Mouse (Mus musculus): ENCODE measurements around the gene Sh3rf3.

Sh3rf3 gene

GRCm38 (mm10) chr10:58854548-58855198, 41.5 kb downstream of the Sh3rf3 start:
- DNase-seq (ENCODE audit: low read depth, low spot score), result no peak

DNA sequence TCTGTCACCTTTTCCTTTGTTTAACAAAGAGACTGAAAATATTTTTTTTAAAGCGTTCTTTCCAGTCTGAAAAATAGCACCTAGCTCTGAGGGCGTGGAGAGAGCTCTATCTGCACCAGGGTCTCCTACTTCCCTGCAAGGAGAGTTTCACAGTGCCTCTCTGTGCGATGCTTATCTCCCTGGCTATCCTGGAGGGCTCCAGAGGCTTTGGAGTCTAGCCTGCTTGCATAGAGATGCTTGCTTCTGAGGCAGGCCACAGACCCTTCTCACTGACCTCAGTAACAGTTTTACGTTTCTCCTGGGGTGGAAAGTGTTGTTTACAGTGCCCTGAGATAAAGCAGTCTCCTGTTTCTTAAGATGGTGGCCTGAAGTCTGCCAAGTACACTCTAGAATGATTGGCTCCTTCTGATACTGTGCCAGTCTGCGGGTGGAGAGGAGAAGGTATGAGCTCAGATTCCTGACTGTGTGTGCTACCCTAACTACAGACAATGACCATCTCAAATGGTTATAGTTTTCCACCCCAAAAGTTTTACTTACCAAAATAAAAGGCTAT, 42.1 kb downstream of the Sh3rf3 start:
- DNase-seq (ENCODE audit: low read depth, low spot score), result no peak

DNA sequence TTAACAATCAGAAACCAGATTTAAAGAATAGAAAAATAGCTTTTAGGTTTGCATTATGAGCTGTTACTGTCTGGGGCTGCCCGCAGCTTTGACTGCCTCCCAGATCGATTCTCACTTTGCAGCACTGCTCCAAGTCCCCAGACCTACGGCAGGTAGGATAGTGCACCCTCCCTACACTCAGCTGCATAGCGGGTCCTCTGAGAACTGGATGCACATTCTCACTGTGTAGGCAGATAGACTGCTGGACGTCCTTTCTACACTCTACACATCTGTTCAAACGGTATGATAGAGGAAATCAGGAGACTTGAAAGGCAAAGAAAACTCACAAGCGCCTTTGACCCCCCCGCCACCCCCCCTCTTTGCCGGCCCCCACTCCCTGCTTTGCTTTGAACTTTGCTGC, 42.7 kb downstream of the Sh3rf3 start:
- DNase-seq (ENCODE audit: low read depth, low spot score), result no peak

DNA sequence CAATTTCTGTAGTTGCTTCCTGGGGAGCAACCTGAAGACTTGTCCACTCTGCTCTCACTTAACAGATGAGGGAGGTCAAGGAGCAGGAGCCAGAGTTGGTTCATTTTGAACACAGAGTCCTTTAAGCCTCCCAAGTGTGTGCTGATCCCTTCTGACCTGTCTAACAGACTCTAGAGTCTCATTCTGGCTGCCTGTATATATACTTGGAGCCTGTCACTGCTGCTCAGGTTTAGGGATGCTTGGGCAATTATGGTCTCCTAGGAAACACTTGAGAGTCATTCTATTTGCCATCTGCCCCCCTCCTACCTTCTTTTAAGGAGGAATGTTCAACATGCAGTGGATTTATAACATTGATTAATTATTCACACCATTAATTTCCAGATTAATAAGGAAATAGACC, 43.6 kb downstream of the Sh3rf3 start:
- DNase-seq (ENCODE audit: low read depth, low spot score), result no peak

DNA sequence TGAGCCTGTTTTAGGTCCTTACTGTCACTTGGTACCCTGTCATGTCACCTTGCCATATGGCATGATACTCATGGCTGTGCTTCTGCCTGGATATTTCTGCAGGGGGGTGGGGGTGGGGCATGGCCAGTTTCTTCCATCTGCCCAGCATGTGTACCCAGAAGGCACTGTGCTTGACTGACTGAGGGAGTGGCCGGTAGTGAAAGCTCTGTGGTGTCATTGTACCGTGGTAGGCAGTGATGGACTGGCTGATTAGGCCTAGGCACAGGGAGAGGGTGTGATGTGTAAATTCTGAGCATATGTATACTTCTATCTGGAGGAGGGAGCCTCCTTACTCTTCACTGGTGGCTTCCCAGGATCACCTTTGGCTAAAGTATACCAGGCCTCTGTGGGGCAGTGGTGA, 51.6 kb downstream of the Sh3rf3 start:
- DNase-seq (ENCODE audit: low read depth, low spot score), result no peak

DNA sequence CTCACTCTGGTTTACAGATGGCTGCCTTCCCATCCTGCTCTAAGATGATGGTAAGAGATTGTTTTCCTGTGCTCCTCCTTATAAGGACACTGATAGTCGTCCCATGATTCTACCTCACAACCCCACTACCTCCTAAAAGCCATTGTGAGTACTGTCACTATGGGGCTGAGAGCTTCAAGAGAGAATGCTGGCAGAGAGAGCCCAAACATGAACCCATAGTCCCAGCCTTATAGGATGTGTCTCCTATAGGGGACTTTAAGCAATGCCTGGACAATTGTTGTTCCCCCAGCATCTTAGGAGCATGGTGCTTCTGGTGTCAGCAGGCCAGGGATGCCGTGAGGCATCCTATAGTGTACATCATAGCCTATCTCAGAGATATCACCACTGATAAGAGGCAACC, 54.4 kb downstream of the Sh3rf3 start:
- no peak for DNase-seq (ENCODE audit: low read depth, low spot score)

GRCm38 (mm10) chr10:58869836-58870235, 56.7 kb downstream of the Sh3rf3 start:
- DNase-seq (ENCODE audit: low read depth, low spot score), result no peak

GRCm38 (mm10) chr10:58871149-58871820, 58.1 kb downstream of the Sh3rf3 start:
- DNase-seq (ENCODE audit: low read depth, low spot score), result no peak

- DNase-seq (ENCODE audit: low read depth, low spot score), result no peak
Observed at GRCm38 (mm10) chr10:58871821-58872577, 58.8 kb downstream of the Sh3rf3 start.

GRCm38 (mm10) chr10:58877835-58878234, 64.7 kb downstream of the Sh3rf3 start:
- no peak for DNase-seq (ENCODE audit: low read depth, low spot score)

DNA sequence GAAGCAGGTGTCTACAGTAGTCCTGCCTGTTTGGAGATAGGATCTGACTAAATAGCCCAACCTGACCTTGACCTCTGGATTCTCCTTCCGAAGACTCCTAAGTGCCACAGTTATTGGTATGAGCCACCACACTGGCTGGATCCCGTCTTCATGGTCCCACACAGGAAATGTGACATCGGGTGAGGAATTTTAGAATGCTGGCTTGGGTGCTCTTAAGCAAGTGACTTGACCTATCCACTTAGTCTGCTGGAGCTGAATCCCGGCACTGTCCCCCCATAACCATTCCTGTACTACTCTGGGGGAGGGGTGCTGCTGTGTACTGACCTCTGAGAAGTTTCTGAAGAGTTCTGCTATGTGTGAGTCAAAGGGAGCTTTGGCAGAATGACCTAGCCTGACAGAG, 65.5 kb downstream of the Sh3rf3 start:
- DNase-seq (ENCODE audit: low read depth, low spot score), result no peak

DNA sequence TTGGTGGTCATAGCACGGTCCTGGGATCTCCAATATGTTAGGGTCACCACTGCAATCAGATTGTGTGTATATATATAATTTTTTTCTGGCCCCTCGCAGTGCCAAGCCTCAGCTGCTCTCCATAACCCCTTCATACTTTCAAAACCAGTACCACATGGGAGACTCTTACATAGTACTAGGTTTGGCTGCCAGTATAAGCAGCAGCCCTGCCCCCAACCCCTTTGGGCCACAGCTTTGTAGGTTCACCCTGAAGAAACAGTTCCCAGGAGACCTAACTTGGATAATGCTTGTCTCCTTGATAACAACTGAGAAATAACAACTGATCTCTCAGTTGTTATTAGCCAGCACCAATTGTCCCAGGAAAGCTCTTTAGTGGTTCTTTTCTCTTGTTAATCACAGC, 69.6 kb downstream of the Sh3rf3 start:
- DNase-seq (ENCODE audit: low read depth, low spot score), result no peak

DNA sequence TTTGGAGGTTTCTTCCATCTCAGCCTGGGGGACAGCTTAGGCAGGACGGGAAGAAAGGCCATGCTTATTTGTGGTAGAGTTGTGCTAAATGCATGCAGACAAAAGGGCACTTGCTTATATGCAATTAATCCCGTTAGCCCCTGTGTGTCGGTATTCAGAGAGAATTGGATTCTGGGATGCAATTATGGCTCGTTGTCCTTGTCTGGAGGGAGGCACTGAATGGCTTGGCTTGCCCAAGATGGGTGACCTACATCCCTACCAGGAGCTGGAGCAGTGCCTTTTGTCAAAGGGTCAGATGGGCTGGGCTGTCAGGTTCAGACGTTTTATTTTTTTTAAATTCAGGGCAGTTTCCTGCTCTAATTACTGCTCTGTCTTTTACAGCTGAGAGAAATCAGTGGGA, 72.2 kb downstream of the Sh3rf3 start:
- no peak for DNase-seq (ENCODE audit: low read depth, low spot score)

DNA sequence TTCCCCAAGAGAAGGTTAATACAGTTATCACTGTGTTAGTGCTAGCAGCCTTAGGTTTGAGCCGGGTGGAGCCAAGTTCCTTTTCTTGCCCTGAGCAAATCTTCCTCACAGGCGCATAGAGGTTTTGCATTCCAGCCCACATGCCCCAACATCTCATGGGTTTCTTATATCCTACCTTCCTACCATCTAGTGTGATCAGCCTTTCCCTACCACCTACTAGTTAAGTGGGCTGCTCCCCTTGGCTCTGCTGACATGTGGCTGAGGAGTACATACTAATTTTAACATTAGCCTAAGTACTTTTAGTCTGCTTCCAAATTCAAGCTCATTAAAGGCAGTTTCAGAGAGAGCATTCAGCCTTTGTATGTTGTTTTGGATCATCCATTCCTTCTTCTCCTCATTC, 72.7 kb downstream of the Sh3rf3 start:
- no peak for DNase-seq (ENCODE audit: low read depth, low spot score)

DNA sequence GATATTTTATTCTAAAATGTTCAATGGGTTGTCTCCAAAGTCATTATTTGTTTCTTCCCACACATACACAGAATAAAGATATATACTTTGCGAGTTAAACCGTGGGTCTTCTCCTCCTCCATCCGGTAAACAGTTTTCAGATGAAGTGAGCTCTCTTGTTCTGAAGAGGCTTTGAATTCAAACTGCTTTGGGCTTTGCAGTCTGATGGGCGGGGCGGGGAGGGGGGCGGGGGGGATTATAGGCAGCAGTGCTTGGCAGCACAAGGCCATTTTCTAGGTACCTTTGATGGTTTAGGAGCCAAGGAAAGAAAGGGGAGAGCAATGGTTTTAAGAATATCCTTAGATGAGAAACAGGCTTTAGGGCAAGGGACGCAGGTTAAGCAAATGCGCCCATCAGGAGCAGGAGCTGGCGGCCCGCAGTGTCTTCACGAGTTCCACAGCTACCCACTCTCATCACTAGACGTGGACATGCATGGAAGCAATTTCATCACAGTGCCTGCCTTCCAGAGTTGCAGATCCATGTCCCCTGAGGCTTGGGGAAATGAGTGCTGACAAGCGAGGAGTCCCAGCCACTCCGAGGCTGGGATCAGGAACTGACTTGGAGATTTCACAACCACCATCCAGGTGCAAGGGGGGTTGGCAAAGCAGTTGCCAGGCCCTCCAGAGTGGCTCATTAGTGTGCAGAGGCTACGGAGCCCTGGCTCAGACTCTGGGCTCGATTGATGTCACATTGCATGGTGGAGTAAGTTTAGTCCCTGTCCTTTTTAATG, 77.7 kb downstream of the Sh3rf3 start:
- DNase-seq (ENCODE audit: low read depth, low spot score), result no peak

- no peak for DNase-seq (ENCODE audit: low read depth, low spot score)
Observed at GRCm38 (mm10) chr10:58895431-58895830, 82.3 kb downstream of the Sh3rf3 start.

- no peak for DNase-seq (ENCODE audit: low read depth, low spot score)
Observed at GRCm38 (mm10) chr10:58897009-58897543, 83.9 kb downstream of the Sh3rf3 start.

DNA sequence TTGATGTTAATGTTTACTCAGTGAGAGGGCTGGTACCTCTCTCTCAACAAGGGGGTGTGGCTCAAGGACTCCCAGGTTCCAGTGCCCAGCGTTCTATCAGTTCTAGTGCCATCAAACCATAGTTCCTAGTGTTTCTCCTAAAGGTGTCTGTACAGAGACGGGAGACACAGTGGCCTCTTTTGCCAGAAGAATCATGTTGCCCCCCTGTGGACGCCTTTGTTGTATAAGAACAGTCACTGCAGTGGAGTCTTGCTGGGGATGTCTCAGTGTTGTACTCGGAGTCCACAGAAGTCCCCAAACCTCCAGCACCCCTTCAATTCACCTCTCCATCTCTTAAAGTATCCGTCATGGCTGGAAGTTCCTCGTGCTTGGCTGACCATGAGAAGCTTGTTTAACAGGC, 92.1 kb downstream of the Sh3rf3 start:
- DNase-seq (ENCODE audit: low read depth, low spot score), result no peak

GRCm38 (mm10) chr10:58907001-58907443, 93.9 kb downstream of the Sh3rf3 start:
- no peak for DNase-seq (ENCODE audit: low read depth, low spot score)

GRCm38 (mm10) chr10:58908451-58908850, 95.3 kb downstream of the Sh3rf3 start:
- DNase-seq (ENCODE audit: low read depth, low spot score), result no peak

Measured in CD4-positive, CD25-positive, alpha-beta regulatory T cell, adult 2 months (primary cell).